Mouse (Mus musculus) frontal cortex, postnatal 25 days (tissue): ENCODE results near the gene Tnnc2.

Experiments used
- DNase-seq, 2 experiments: peaks; one replicate each; pipeline ENCODE4 v3.0.0; 2022; ENCODE audit warnings: low spot score in 2 of 2

Gene Tnnc2

GRCm38 (mm10) chr2:164737377-164738090 lies 42.2 kb downstream of the Tnnc2 start:
- no peak for DNase-seq

GRCm38 (mm10) chr2:164735446-164735845 lies 44.3 kb downstream of the Tnnc2 start:
- no peak for DNase-seq

- DNase-seq: no peak
Measured at GRCm38 (mm10) chr2:164734839-164735238, 44.9 kb downstream of the Tnnc2 start.

GRCm38 (mm10) chr2:164733259-164733658 lies 46.5 kb downstream of the Tnnc2 start:
- no peak for DNase-seq

- no peak for DNase-seq
Measured at GRCm38 (mm10) chr2:164731719-164732118, 48.0 kb downstream of the Tnnc2 start.
